Mouse (Mus musculus): ENCODE results near the gene Ski.

The Ski gene

DNA sequence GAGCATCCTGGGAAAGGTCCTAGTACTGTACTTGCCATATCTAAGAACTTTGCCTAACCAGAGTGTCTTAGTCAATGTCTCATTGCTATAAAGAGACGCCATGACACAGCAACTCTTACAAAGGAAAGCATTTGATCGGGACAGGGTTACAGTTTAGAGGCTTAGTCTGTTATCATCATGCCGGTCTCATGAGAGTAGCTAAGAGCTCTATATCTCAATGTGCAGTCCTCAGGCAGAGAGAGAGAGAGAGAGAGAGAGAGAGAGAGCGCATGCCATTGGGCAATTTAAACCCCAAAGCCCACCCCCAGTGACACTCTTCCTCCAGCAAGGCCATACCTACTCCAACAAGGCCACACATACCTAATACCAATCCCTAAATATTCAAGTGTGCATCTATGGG lies 114.5 kb downstream of the Ski start:
- in situ Hi-C loops (cut with MboI, MseI): no loop called here
